7 mouse cellular contexts compared by ENCODE assay signal in the genomic region with DNA sequence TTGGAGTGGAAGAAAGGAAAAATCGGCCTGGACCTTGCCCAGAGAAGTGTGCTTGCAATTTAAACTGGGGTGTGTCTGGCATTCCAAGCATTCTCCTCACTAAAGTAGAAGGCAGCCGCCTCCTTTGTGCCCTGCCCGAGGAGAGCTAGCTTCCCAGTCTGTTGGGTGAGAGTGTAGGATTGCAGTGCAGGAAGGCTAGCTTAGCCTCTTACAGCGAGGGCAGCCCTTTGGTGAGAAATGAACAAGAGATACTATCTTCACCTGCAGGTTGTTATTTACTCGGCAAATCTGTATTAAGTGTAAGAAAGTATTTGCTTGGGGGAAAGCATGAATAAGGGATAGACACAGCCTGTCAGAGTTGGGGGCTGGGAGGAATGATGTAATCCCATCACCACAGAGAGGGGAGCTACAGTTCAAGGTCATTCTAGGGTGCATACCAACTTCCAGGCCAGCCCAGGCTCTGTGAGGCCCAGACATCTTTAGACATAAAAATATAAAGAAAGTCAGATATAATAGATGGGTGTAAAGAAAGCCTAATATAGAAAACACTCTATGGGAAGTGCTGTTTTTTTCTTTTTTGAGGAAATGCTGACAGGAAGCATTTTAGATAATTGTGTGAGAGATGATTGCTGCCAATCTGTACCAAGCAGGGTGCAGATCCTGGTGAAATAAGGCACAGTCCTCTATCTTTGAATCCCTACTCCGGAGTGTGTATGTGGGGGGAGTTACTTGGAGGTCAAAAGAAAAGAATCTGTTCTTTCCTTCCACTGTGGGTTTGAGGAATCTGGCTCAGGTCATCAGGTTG. TPM values are rescaled to one million over a fixed set of nuclear protein-coding genes. Genes with fewer than 3 reads are reported as not detected.
DNase-seq lines count a peak whose midpoint lies in the region; ATAC-seq and TF ChIP-seq lines count a peak whose summit lies in the region.

No protein-coding gene starts in this region.

- DNase-seq in ES-E14 (ENCODE audit: low read depth, low spot score) = peak; percentile 83
- DNase-seq in layer of hippocampus, adult 9-10 months (ENCODE audit: low spot score) = no peak
- DNase-seq in adrenal gland, adult 2 months = no peak

- ATAC-seq in heart, embryonic 14.5 days (ENCODE audit: insufficient number of reproducible peaks, insufficient read depth, low FRiP score, low read depth) = no peak
- no peak for ATAC-seq in limb, embryonic 15.5 days (ENCODE audit: insufficient number of reproducible peaks, low FRiP score, low TSS enrichment, low read depth)
- peak; percentile 42 for ATAC-seq in stomach, embryonic 14.5 days (ENCODE audit: insufficient number of reproducible peaks, insufficient read depth, low FRiP score, low read depth)

- H3K4me3 ChIP-seq in C2C12 (ENCODE audit: insufficient read depth, poor library complexity, severe bottlenecking) (no peak overlapping the region), ES-E14 (ENCODE audit: insufficient read depth in 1 of 2, low read depth in 1 of 2, low read length in 2 of 2, poor library complexity in 1 of 2, severe bottlenecking in 1 of 2) (peak overlapping the region; percentile 35 to 56)
- H3K4me3 ChIP-seq in heart, embryonic 14.5 days (ENCODE audit: control insufficient read depth in 1 of 2, insufficient read depth in 1 of 2, low read depth in 1 of 2, low read length in 2 of 2) = no peak overlapping the region
- H3K4me3 ChIP-seq in limb, embryonic 15.5 days = no peak overlapping the region
- H3K4me3 ChIP-seq in stomach, embryonic 14.5 days (ENCODE audit: low read depth, low read length) = no peak overlapping the region

- peak overlapping the region; percentile 99 for H3K27ac ChIP-seq in ES-E14 (ENCODE audit: insufficient read depth, low read depth, low read length, poor library complexity, severe bottlenecking)
- peak overlapping the region; percentile 89 to 93 for H3K27ac ChIP-seq in heart, embryonic 14.5 days (replicated peaks in 1 of 2; ENCODE audit: control insufficient read depth in 1 of 2, insufficient read depth in 1 of 2, low read depth in 2 of 2, low read length in 2 of 2)
- peak overlapping the region; percentile 81 for H3K27ac ChIP-seq in limb, embryonic 15.5 days
- peak overlapping the region; percentile 68 for H3K27ac ChIP-seq in stomach, embryonic 14.5 days (ENCODE audit: low read length)

- H3K9ac ChIP-seq in ES-E14 (ENCODE audit: insufficient read depth, low read depth, low read length, poor library complexity, severe bottlenecking) = peak overlapping the region; percentile 85
- peak overlapping the region; percentile 59 for H3K9ac ChIP-seq in heart, embryonic 14.5 days (ENCODE audit: low read length)
- no peak overlapping the region for H3K9ac ChIP-seq in limb, embryonic 15.5 days
- H3K9ac ChIP-seq in stomach, embryonic 14.5 days (replicated peaks; ENCODE audit: low read depth, low read length) = no peak overlapping the region

- peaks cover 29% of the 10 kb centered on the region for H3K79me3 ChIP-seq in C2C12 (ENCODE audit: low read depth)

- H3K4me1 ChIP-seq in ES-E14 (ENCODE audit: control insufficient read depth in 2 of 2, insufficient read depth in 2 of 2, low read length in 2 of 2, poor library complexity in 1 of 2) = peaks cover 4 to 9% of the 10 kb centered on the region in 2 experiments; a peak in 1 of 4 replicates
- H3K4me1 ChIP-seq in heart, embryonic 14.5 days (ENCODE audit: control insufficient read depth in 2 of 2, insufficient read depth in 2 of 2, low read length in 2 of 2) = peaks cover 7 to 34% of the 10 kb centered on the region in 2 experiments; a peak in 3 of 4 replicates
- H3K4me1 ChIP-seq in limb, embryonic 15.5 days = peaks cover 25% of the 10 kb centered on the region
- H3K4me1 ChIP-seq in stomach, embryonic 14.5 days (ENCODE audit: control insufficient read depth, insufficient read depth, low read length) = peaks cover 14% of the 10 kb centered on the region

- peak overlapping the region; percentile 18; the same call in 1 of the 2 replicates for H3K4me2 ChIP-seq in heart, embryonic 14.5 days (ENCODE audit: low read length)
- H3K4me2 ChIP-seq in limb, embryonic 15.5 days = no peak overlapping the region
- no peak overlapping the region for H3K4me2 ChIP-seq in stomach, embryonic 14.5 days (replicated peaks; ENCODE audit: low read depth, low read length)

- H3K79me2 ChIP-seq in C2C12 (ENCODE audit: control insufficient read depth, insufficient read depth) = peaks cover 30% of the 10 kb centered on the region

- in situ Hi-C loops in ES-E14 (cut with MboI; ENCODE audit: low sequenced_read_pairs in 2 of 2, unreplicated experiment in 2 of 2) = no loop called here

- H3K36me3 ChIP-seq in C2C12 (ENCODE audit: control insufficient read depth, insufficient read depth) (peaks cover 15% of the 10 kb centered on the region), ES-E14 (ENCODE audit: control insufficient read depth, insufficient read depth, low read length, poor library complexity, severe bottlenecking) (peaks cover 1% of the 10 kb centered on the region)
- 0 out of 2 replicates have a peak, but pooled peaks cover 3% of the 10 kb centered on the region for H3K36me3 ChIP-seq in heart, embryonic 14.5 days (ENCODE audit: control insufficient read depth, insufficient read depth, low read length)
- H3K36me3 ChIP-seq in limb, embryonic 15.5 days = no peaks in the 10 kb centered on the region
- no peaks in the 10 kb centered on the region; the same call in 1 of the 2 replicates for H3K36me3 ChIP-seq in stomach, embryonic 14.5 days (ENCODE audit: control insufficient read depth, insufficient read depth, low read length)

- H3ac ChIP-seq in C2C12 (ENCODE audit: control insufficient read depth, insufficient read length, low read depth) = peak overlapping the region; percentile 57

- no peaks in the 10 kb centered on the region for H3K27me3 ChIP-seq in C2C12 (ENCODE audit: control insufficient read depth, insufficient read depth, insufficient read length)
- H3K27me3 ChIP-seq in heart, embryonic 14.5 days (ENCODE audit: control insufficient read depth, insufficient read depth, low read length) = no peaks in the 10 kb centered on the region
- H3K27me3 ChIP-seq in limb, embryonic 15.5 days = no peaks in the 10 kb centered on the region
- no peaks in the 10 kb centered on the region for H3K27me3 ChIP-seq in stomach, embryonic 14.5 days (ENCODE audit: control insufficient read depth, insufficient read depth, low read length)

- no peak for TF ChIP-seq CTCF in C2C12 (IDR thresholded peaks at IDR 0.05; ENCODE audit: control insufficient read depth, insufficient read depth, insufficient read length)

- no peaks in the 10 kb centered on the region for H3K9me3 ChIP-seq in ES-E14 (ENCODE audit: control insufficient read depth, insufficient read depth, low read depth, low read length)
- H3K9me3 ChIP-seq in heart, embryonic 14.5 days (ENCODE audit: control insufficient read depth, low read length) = no peaks in the 10 kb centered on the region
- no peaks in the 10 kb centered on the region for H3K9me3 ChIP-seq in limb, embryonic 15.5 days
- no peaks in the 10 kb centered on the region for H3K9me3 ChIP-seq in stomach, embryonic 14.5 days (ENCODE audit: control insufficient read depth, low read depth, low read length)

- 8% methylated on average over 6 of the region's 6 CpGs for WGBS in heart, embryonic 14.5 days
- WGBS in limb, embryonic 15.5 days = 21% methylated on average over 6 of the region's 6 CpGs
- WGBS in stomach, embryonic 14.5 days = 21% methylated on average over 6 of the region's 6 CpGs

TF ChIP-seq in C2C12, 6 proteins besides CTCF, POLR2A, EP300 and RAD21:
- TF ChIP-seq CEBPB (IDR thresholded peaks at IDR 0.05; ENCODE audit: low read depth) (peak; percentile 17), MAX (IDR thresholded peaks at IDR 0.05) (peak; percentile 53), MYOG (IDR thresholded peaks at IDR 0.05; ENCODE audit: control insufficient read depth, extremely low read depth, insufficient read length) (no peak)

TF ChIP-seq in ES-E14, 5 proteins besides CTCF, POLR2A, EP300 and RAD21:
- TF ChIP-seq CHD2 (IDR thresholded peaks at IDR 0.05; ENCODE audit: low read depth, low read length) (no peak; the same call in 1 of the 2 replicates), ZNF384 (IDR thresholded peaks at IDR 0.05; ENCODE audit: low read depth, low read length) (peak; percentile 48; the same call in 1 of the 2 replicates), HCFC1 (IDR thresholded peaks at IDR 0.05; ENCODE audit: borderline replicate concordance, insufficient read depth, low read length) (peak; percentile 66; the same call in 1 of the 2 replicates), ZC3H11A (IDR thresholded peaks at IDR 0.05; ENCODE audit: borderline replicate concordance, low read depth, low read length) (no peak), MAFK (IDR thresholded peaks at IDR 0.05; ENCODE audit: insufficient read depth, low read depth, low read length) (peak; percentile 59)

RNA-seq across cellular contexts. Expression of a gene that starts 1.6 kb away (rescaled TPM):
- polyA plus RNA-seq in C2C12 (2012; fragmentation: generic; extraction: Trizol) = 19.8 TPM
- total RNA-seq in ES-E14 (2012; rRNA removed) = 97.8 and 103 TPM in 2 replicates
- 43.7 and 52.3 TPM in 2 replicates for polyA plus RNA-seq in heart, embryonic 14.5 days (2014; fragmentation: Nextera tagmentation; extraction: Ambion mirVana)
- polyA plus RNA-seq in limb, embryonic 15.5 days (2015; fragmentation: Nextera tagmentation; extraction: Ambion mirVana) = 33.9 and 34.8 TPM in 2 replicates
- 59.1 and 60.7 TPM in 2 replicates for polyA plus RNA-seq in stomach, embryonic 14.5 days (2014; fragmentation: Nextera tagmentation; extraction: Ambion mirVana)
- total RNA-seq in adrenal gland, adult 2 months (2021) = 1 to 10 TPM; 2.2 to 4.2 TPM
- 0.30 and 0.82 TPM in 2 replicates for polyA plus RNA-seq in adrenal gland, adult 2 months (2012; rRNA removed)

RNA-seq across cellular contexts. Expression of a gene that starts 27.5 kb away (rescaled TPM):
- 8.3 TPM for polyA plus RNA-seq in C2C12 (2012; fragmentation: generic; extraction: Trizol)
- 17.3 and 27.5 TPM in 2 replicates for total RNA-seq in ES-E14 (2012; rRNA removed)
- polyA plus RNA-seq in heart, embryonic 14.5 days (2014; fragmentation: Nextera tagmentation; extraction: Ambion mirVana) = 18.1 and 21.3 TPM in 2 replicates
- 3.6 and 5.4 TPM in 2 replicates for polyA plus RNA-seq in limb, embryonic 15.5 days (2015; fragmentation: Nextera tagmentation; extraction: Ambion mirVana)
- polyA plus RNA-seq in stomach, embryonic 14.5 days (2014; fragmentation: Nextera tagmentation; extraction: Ambion mirVana) = 6.7 and 7.5 TPM in 2 replicates
- total RNA-seq in adrenal gland, adult 2 months (2021) = 100 to 1,000 TPM; 138 to 247 TPM
- polyA plus RNA-seq in adrenal gland, adult 2 months (2012; rRNA removed) = 314 and 323 TPM in 2 replicates

Comparison
In these comparisons a context has a peak if more than half of its experiments do, and no peak if none do; other contexts are left out.
1. H3K4me3 ChIP-seq: peak in ES-E14 (2 of 2); none in C2C12 (single experiment), heart, embryonic 14.5 days (0 of 2), limb, embryonic 15.5 days (single experiment) and stomach, embryonic 14.5 days (single experiment).
2. H3K9ac ChIP-seq: peak in ES-E14 (single experiment) and heart, embryonic 14.5 days (single experiment); none in limb, embryonic 15.5 days (single experiment) and stomach, embryonic 14.5 days (single experiment).
3. RNA of a gene that starts 1.6 kb away (polyA plus RNA-seq): 59.1 to 60.7 TPM in stomach, embryonic 14.5 days, 43.7 to 52.3 TPM in heart, embryonic 14.5 days, 33.9 to 34.8 TPM in limb, embryonic 15.5 days and 19.8 TPM in C2C12 (single experiment); 0.30 to 0.82 TPM in adrenal gland, adult 2 months; every median in the first group is over 10 times any median in the second.
4. RNA of a gene that starts 27.5 kb away (polyA plus RNA-seq): 314 to 323 TPM in adrenal gland, adult 2 months; 18.1 to 21.3 TPM in heart, embryonic 14.5 days, 8.3 TPM in C2C12 (single experiment), 6.7 to 7.5 TPM in stomach, embryonic 14.5 days and 3.6 to 5.4 TPM in limb, embryonic 15.5 days; every median in the first group is over 10 times any median in the second.
5. Peak in every context shown above with its lines, with median percentiles within 50 percentile points of each other: H3K27ac ChIP-seq.